Mouse (Mus musculus): ENCODE results near the gene Gm10570. TPM values are rescaled to one million over a fixed set of nuclear protein-coding genes. Genes with fewer than 3 reads are reported as not detected.

The Gm10570 gene
- polyA plus RNA-seq, 1 experiment from 2014 or later, result not detected

- Histone ChIP-seq H3K36me3 (replicated peaks; ENCODE audit: insufficient read depth, low read length) (no peaks in the 10 kb centered on the region), H3K9me3 (ENCODE audit: low read length) (no peaks in the 10 kb centered on the region), H3K9ac (replicated peaks) (no peak overlapping the region), H3K4me3 (ENCODE audit: low read depth, low read length) (no peak overlapping the region), H3K27ac (ENCODE audit: low read depth) (no peak overlapping the region), H3K4me2 (ENCODE audit: low read depth, low read length) (no peak overlapping the region), H3K27me3 (ENCODE audit: insufficient read depth, low read length) (peaks cover 27% of the 10 kb centered on the region), H3K4me1 (ENCODE audit: insufficient read depth) (peaks cover 10% of the 10 kb centered on the region)
- ATAC-seq (peak; percentile 37; the same call in 1 of the 2 replicates), DNase-seq (no peak)
- TF ChIP-seq EP300 (IDR thresholded peaks at IDR 0.05; ENCODE audit: low read depth), result no peak
- 70% methylated on average over 8 of the region's 8 CpGs for WGBS (ENCODE audit: insufficient replicate concordance)
Observed at GRCm38 (mm10) chr4:130270089-130270488, 38.4 kb downstream of the Gm10570 start.

GRCm38 (mm10) chr4:130268736-130269135 is 39.7 kb downstream of the Gm10570 start:
- Histone ChIP-seq H3K27ac (ENCODE audit: low read depth) (no peak overlapping the region), H3K4me1 (ENCODE audit: insufficient read depth) (peaks cover 10% of the 10 kb centered on the region), H3K9me3 (ENCODE audit: low read length) (no peaks in the 10 kb centered on the region), H3K4me2 (ENCODE audit: low read depth, low read length) (no peak overlapping the region), H3K27me3 (ENCODE audit: insufficient read depth, low read length) (peaks cover 22% of the 10 kb centered on the region), H3K9ac (replicated peaks) (no peak overlapping the region), H3K4me3 (ENCODE audit: low read depth, low read length) (no peak overlapping the region), H3K36me3 (replicated peaks; ENCODE audit: insufficient read depth, low read length) (no peaks in the 10 kb centered on the region)
- WGBS (ENCODE audit: insufficient replicate concordance), result 79% methylated on average over 10 of the region's 10 CpGs
- TF ChIP-seq CTCF (IDR thresholded peaks at IDR 0.05; ENCODE audit: low read depth) (no peak), EP300 (IDR thresholded peaks at IDR 0.05; ENCODE audit: low read depth) (no peak)
- DNase-seq (no peak), ATAC-seq (no peak)

GRCm38 (mm10) chr4:130267069-130267468 is 41.4 kb downstream of the Gm10570 start:
- no peak overlapping the region for H3K4me3 ChIP-seq (ENCODE audit: low read depth, low read length)
- no peaks in the 10 kb centered on the region for H3K9me3 ChIP-seq (ENCODE audit: low read length)
- TF ChIP-seq CTCF (IDR thresholded peaks at IDR 0.05; ENCODE audit: low read depth), result no peak
- no peak for TF ChIP-seq EP300 (IDR thresholded peaks at IDR 0.05; ENCODE audit: low read depth)
- H3K4me2 ChIP-seq (ENCODE audit: low read depth, low read length), result peak overlapping the region; percentile 44
- 76% methylated on average over 7 of the region's 7 CpGs for WGBS (ENCODE audit: insufficient replicate concordance)
- H3K27ac ChIP-seq (ENCODE audit: low read depth), result peak overlapping the region; percentile 57
- peak; percentile 82 for ATAC-seq
- peak; percentile 38 for DNase-seq
- H3K27me3 ChIP-seq (ENCODE audit: insufficient read depth, low read length), result peaks cover 16% of the 10 kb centered on the region; the same call in 1 of the 2 replicates
- no peaks in the 10 kb centered on the region for H3K36me3 ChIP-seq (replicated peaks; ENCODE audit: insufficient read depth, low read length)
- H3K9ac ChIP-seq (replicated peaks), result no peak overlapping the region
- H3K4me1 ChIP-seq (ENCODE audit: insufficient read depth), result peaks cover 10% of the 10 kb centered on the region

- Histone ChIP-seq H3K36me3 (replicated peaks; ENCODE audit: insufficient read depth, low read length) (no peaks in the 10 kb centered on the region), H3K4me2 (ENCODE audit: low read depth, low read length) (peak overlapping the region; percentile 44), H3K27ac (ENCODE audit: low read depth) (peak overlapping the region; percentile 57; the same call in 1 of the 2 replicates), H3K4me3 (ENCODE audit: low read depth, low read length) (no peak overlapping the region; the same call in 1 of the 2 replicates), H3K9me3 (ENCODE audit: low read length) (no peaks in the 10 kb centered on the region), H3K4me1 (ENCODE audit: insufficient read depth) (peaks cover 10% of the 10 kb centered on the region), H3K9ac (replicated peaks) (no peak overlapping the region), H3K27me3 (ENCODE audit: insufficient read depth, low read length) (peaks cover 12% of the 10 kb centered on the region; the same call in 1 of the 2 replicates)
- TF ChIP-seq EP300 (IDR thresholded peaks at IDR 0.05; ENCODE audit: low read depth), result no peak
- 59% methylated on average over 9 of the region's 9 CpGs for WGBS (ENCODE audit: insufficient replicate concordance)
- DNase-seq (no peak), ATAC-seq (peak; percentile 25; the same call in 1 of the 2 replicates)
Observed at GRCm38 (mm10) chr4:130266601-130267000, 41.9 kb downstream of the Gm10570 start.

- WGBS (ENCODE audit: insufficient replicate concordance), result 12% methylated on average over 24 of the region's 24 CpGs
- H3K4me3 ChIP-seq (ENCODE audit: low read depth, low read length), result no peak overlapping the region
- no peaks in the 10 kb centered on the region for H3K9me3 ChIP-seq (ENCODE audit: low read length)
- H3K27me3 ChIP-seq (ENCODE audit: insufficient read depth, low read length), result peaks cover 12% of the 10 kb centered on the region; the same call in 1 of the 2 replicates
- no peak overlapping the region for H3K27ac ChIP-seq (ENCODE audit: low read depth)
- peaks cover 10% of the 10 kb centered on the region for H3K4me1 ChIP-seq (ENCODE audit: insufficient read depth)
- ATAC-seq (peak; percentile 30; the same call in 1 of the 2 replicates), DNase-seq (peak; percentile 79)
- no peak overlapping the region for H3K9ac ChIP-seq (replicated peaks)
- H3K4me2 ChIP-seq (ENCODE audit: low read depth, low read length), result no peak overlapping the region
- no peaks in the 10 kb centered on the region for H3K36me3 ChIP-seq (replicated peaks; ENCODE audit: insufficient read depth, low read length)
- peak; percentile 78 for TF ChIP-seq CTCF (IDR thresholded peaks at IDR 0.05; ENCODE audit: low read depth)
- no peak for TF ChIP-seq EP300 (IDR thresholded peaks at IDR 0.05; ENCODE audit: low read depth)
Observed at GRCm38 (mm10) chr4:130264698-130265349, 43.6 kb downstream of the Gm10570 start.

GRCm38 (mm10) chr4:130264131-130264530 is 44.3 kb downstream of the Gm10570 start:
- H3K4me2 ChIP-seq (ENCODE audit: low read depth, low read length), result no peak overlapping the region
- DNase-seq (no peak), ATAC-seq (no peak)
- TF ChIP-seq EP300 (IDR thresholded peaks at IDR 0.05; ENCODE audit: low read depth) (no peak), CTCF (IDR thresholded peaks at IDR 0.05; ENCODE audit: low read depth) (no peak)
- no peak overlapping the region for H3K27ac ChIP-seq (ENCODE audit: low read depth)
- peaks cover 10% of the 10 kb centered on the region for H3K4me1 ChIP-seq (ENCODE audit: insufficient read depth)
- H3K4me3 ChIP-seq (ENCODE audit: low read depth, low read length), result no peak overlapping the region
- WGBS (ENCODE audit: insufficient replicate concordance), result 40% methylated on average over 11 of the region's 11 CpGs
- no peaks in the 10 kb centered on the region for H3K36me3 ChIP-seq (replicated peaks; ENCODE audit: insufficient read depth, low read length)
- H3K9me3 ChIP-seq (ENCODE audit: low read length), result no peaks in the 10 kb centered on the region
- H3K9ac ChIP-seq (replicated peaks), result no peak overlapping the region
- peaks cover 12% of the 10 kb centered on the region; the same call in 1 of the 2 replicates for H3K27me3 ChIP-seq (ENCODE audit: insufficient read depth, low read length)
